Mouse (Mus musculus) urinary bladder, postnatal 0 days (tissue): ENCODE measurements around the gene Sptssa. TPM values are rescaled to one million over a fixed set of nuclear protein-coding genes. Genes with fewer than 3 reads are reported as not detected.

Source experiments
- microRNA counts: library from miRNA; unstranded; fragments of <30 nt; microRNA quantifications from one replicate; lab custom pipeline; 2016
- microRNA-seq: library from miRNA; unstranded; fragments of <30 nt; microRNA quantifications from one replicate; pipeline ENCODE4, GENCODE M21; 2016
- polyA plus RNA-seq: library from polyadenylated mRNA; unstranded; fragments of >200 nt; fragmentation: Nextera tagmentation; extraction: Ambion mirVana; gene quantifications from 2 replicates; pipeline ENCODE4 v1.2.1, GENCODE M21; 2015

The Sptssa gene
- polyA plus RNA-seq, result 119 and 127 TPM in 2 replicates

GRCm38 (mm10) chr12:54656396-54657171 is at the start of gene Sptssa:
Gene Sptssa, minus strand, starts transcription at chr12:54656573.

GRCm38 (mm10) chr12:54695511-54696241 is 39.3 kb upstream of the Sptssa start, which contains the start of gene Eapp:
Gene Eapp, minus strand, starts transcription at chr12:54695897.

MicroRNAs encoded within 50 kb of the gene (microRNA counts, 519-probe panel; counts per million panel counts)
- microRNA mmu-miR-1892 (lab: Ali Mortazavi, UCI), result not detected

Small RNAs within 50 kb of the gene (microRNA-seq; reads per million reads assigned to microRNA genes)
- gene Mir1892, result not detected

Other genes starting within 250 kb of the Sptssa start
- 65.1 and 66.1 TPM in 2 replicates for gene Eapp, start 39.3 kb upstream of the Sptssa start, polyA plus RNA-seq
- 130 and 155 TPM in 2 replicates for gene Snx6, start 139.1 kb upstream of the Sptssa start, polyA plus RNA-seq
- 566 and 668 TPM in 2 replicates for gene Cfl2, start 206.3 kb upstream of the Sptssa start, polyA plus RNA-seq